Mouse (Mus musculus) lung, embryonic 14.5 days (tissue): ENCODE measurements at regions not wholly inside any gene's neighbourhood (a gene's known extent, or its start where the extent isn't known, plus 50 kb on each side); places are given as distances from the start of the nearest gene placed in this dataset.
"Not testable (repeated sequence)": the region's sequence is repeated elsewhere in the genome, so short reads cannot be mapped to it uniquely, and the experiment has no call there.

Experiments used
- ATAC-seq: fragments of 200-750 bp; cut with Nextera tagmentation; 2 replicates; pipeline ENCODE4 v1.8.0; 2017; ENCODE audit warnings: mild to moderate bottlenecking, moderate TSS enrichment, moderate library complexity; ENCODE audit not compliant: insufficient read depth
- DNase-seq: peaks from one replicate; pipeline ENCODE4 v3.0.0-alpha.2; 2015
- H3K27ac ChIP-seq: fragments of 300-500 bp; sonication (generic); 2 replicates; pipeline ENCODE4 v1.5.1; 2014; ENCODE audit warnings: low read depth, mild to moderate bottlenecking, moderate library complexity
- H3K27me3 ChIP-seq: fragments of 300-500 bp; sonication (generic); 2 replicates; pipeline ENCODE4 v1.6.1; 2014; ENCODE audit warnings: low read length, control low read depth; ENCODE audit not compliant: insufficient read depth
- H3K36me3 ChIP-seq: fragments of 300-500 bp; sonication (generic); 2 replicates; pipeline ENCODE4 v1.6.1; 2014; ENCODE audit warnings: control low read depth; ENCODE audit not compliant: insufficient read depth
- H3K4me1 ChIP-seq: fragments of 300-500 bp; sonication (generic); 2 replicates; pipeline ENCODE4 v1.6.1; 2014; ENCODE audit warnings: antibody characterized with exemption, control low read depth; ENCODE audit not compliant: insufficient read depth
- H3K4me2 ChIP-seq: fragments of 300-500 bp; sonication (generic); 2 replicates; pipeline ENCODE4 v1.6.1; 2014; ENCODE audit warnings: mild to moderate bottlenecking
- H3K4me3 ChIP-seq: fragments of 300-500 bp; sonication (generic); 2 replicates; pipeline ENCODE4 v1.5.1; 2014; ENCODE audit warnings: low read depth, low read length
- H3K9ac ChIP-seq: fragments of 300-500 bp; sonication (generic); 2 replicates; pipeline ENCODE4 v1.6.1; 2014
- H3K9me3 ChIP-seq: fragments of 300-500 bp; sonication (generic); 2 replicates; pipeline ENCODE4 v1.6.1; 2016; ENCODE audit warnings: low read depth, low read length, control low read depth
- CTCF ChIP-seq: IDR thresholded peaks from 2 replicates; pipeline ENCODE4 v1.5.1; 2016; ENCODE audit warnings: antibody characterized with exemption, low read depth
- WGBS: fragments of 180-500 bp; shearing (Covaris S2); extraction: QIAGEN DNeasy Blood & Tissue Kit; methylation state at CpG from one replicate; pipeline ENCODE4 v1.1.7; 2014; 5-methylcytosine and 5-hydroxymethylcytosine counted together

GRCm38 (mm10) chr14:37820918-37821632 lies 686.0 kb upstream of the Ghitm start:
- H3K27me3 ChIP-seq, result no peaks in the 10 kb centered on the region
- DNase-seq (no peak), ATAC-seq (no peak)
- no peaks in the 10 kb centered on the region for H3K9me3 ChIP-seq
- H3K27ac ChIP-seq, result no peak overlapping the region
- H3K4me1 ChIP-seq, result no peaks in the 10 kb centered on the region
- 68% methylated on average over 5 of the region's 5 CpGs for WGBS
- no peak overlapping the region for H3K4me2 ChIP-seq
- H3K4me3 ChIP-seq, result no peak overlapping the region
- TF ChIP-seq CTCF, result no peak
- no peak overlapping the region for H3K9ac ChIP-seq
- no peaks in the 10 kb centered on the region for H3K36me3 ChIP-seq

GRCm38 (mm10) chr14:37819959-37820358 lies 684.9 kb upstream of the Ghitm start:
- Histone ChIP-seq H3K9me3 (no peaks in the 10 kb centered on the region), H3K27me3 (no peaks in the 10 kb centered on the region), H3K27ac (no peak overlapping the region), H3K9ac (no peak overlapping the region), H3K4me2 (no peak overlapping the region), H3K36me3 (no peaks in the 10 kb centered on the region), H3K4me1 (no peaks in the 10 kb centered on the region), H3K4me3 (no peak overlapping the region)
- DNase-seq (peak; percentile 41), ATAC-seq (no peak)
- 26% methylated on average over 7 of the region's 7 CpGs for WGBS
- 0 out of 2 replicates have a peak, but pooled peaks have one; percentile 9 for TF ChIP-seq CTCF

GRCm38 (mm10) chr14:37795642-37796041 lies 660.6 kb upstream of the Ghitm start:
- Histone ChIP-seq H3K27me3 (no peaks in the 10 kb centered on the region), H3K36me3 (no peaks in the 10 kb centered on the region), H3K9ac (no peak overlapping the region), H3K9me3 (no peaks in the 10 kb centered on the region), H3K4me2 (no peak overlapping the region), H3K27ac (no peak overlapping the region), H3K4me3 (no peak overlapping the region), H3K4me1 (no peaks in the 10 kb centered on the region)
- ATAC-seq (no peak), DNase-seq (no peak)
- no peak for TF ChIP-seq CTCF
- WGBS, result 84% methylated on average over 2 of the region's 2 CpGs

GRCm38 (mm10) chr14:37765729-37766128 lies 630.7 kb upstream of the Ghitm start:
- Histone ChIP-seq H3K4me2 (no peak overlapping the region), H3K4me1 (no peaks in the 10 kb centered on the region), H3K9me3 (no peaks in the 10 kb centered on the region), H3K27me3 (no peaks in the 10 kb centered on the region), H3K4me3 (no peak overlapping the region), H3K36me3 (no peaks in the 10 kb centered on the region), H3K27ac (no peak overlapping the region), H3K9ac (no peak overlapping the region)
- WGBS, result 82% methylated on average over 1 of the region's 1 CpGs
- TF ChIP-seq CTCF, result no peak
- DNase-seq, result no peak
- no peak for ATAC-seq

- H3K27me3 ChIP-seq, DNase-seq, H3K36me3 ChIP-seq, H3K9ac ChIP-seq, H3K4me1 ChIP-seq, H3K4me3 ChIP-seq, H3K4me2 ChIP-seq, H3K9me3 ChIP-seq, ATAC-seq, H3K27ac ChIP-seq: not testable (repeated sequence)
Measured at GRCm38 (mm10) chr14:37749661-37750060, 614.6 kb upstream of the Ghitm start.

- ATAC-seq (no peak), DNase-seq (no peak)
- no peak overlapping the region for H3K27ac ChIP-seq
- H3K9me3 ChIP-seq, result no peaks in the 10 kb centered on the region
- H3K4me2 ChIP-seq, result no peak overlapping the region
- H3K4me3 ChIP-seq, result no peak overlapping the region
- WGBS, result 86% methylated on average over 7 of the region's 7 CpGs
- no peak overlapping the region for H3K9ac ChIP-seq
- no peaks in the 10 kb centered on the region for H3K27me3 ChIP-seq
- no peaks in the 10 kb centered on the region for H3K4me1 ChIP-seq
- H3K36me3 ChIP-seq, result no peaks in the 10 kb centered on the region
- no peak for TF ChIP-seq CTCF
Measured at GRCm38 (mm10) chr14:37749162-37749561, 614.1 kb upstream of the Ghitm start.

GRCm38 (mm10) chr14:37743048-37743447 lies 608.0 kb upstream of the Ghitm start:
- H3K4me3 ChIP-seq, result no peak overlapping the region
- no peaks in the 10 kb centered on the region for H3K9me3 ChIP-seq
- no peak for TF ChIP-seq CTCF
- no peak for ATAC-seq
- no peaks in the 10 kb centered on the region for H3K36me3 ChIP-seq
- no peak for DNase-seq
- no peak overlapping the region for H3K4me2 ChIP-seq
- H3K4me1 ChIP-seq, result no peaks in the 10 kb centered on the region
- H3K27me3 ChIP-seq, result no peaks in the 10 kb centered on the region
- H3K27ac ChIP-seq, result no peak overlapping the region
- H3K9ac ChIP-seq, result no peak overlapping the region

GRCm38 (mm10) chr14:37742426-37742825 lies 607.4 kb upstream of the Ghitm start:
- H3K9me3 ChIP-seq, result not testable (repeated sequence)
- 85% methylated on average over 1 of the region's 1 CpGs for WGBS

More at GRCm38 (mm10) chr14:37742426-37742825, 607.4 kb upstream of the Ghitm start:
- H3K4me1 ChIP-seq, H3K4me2 ChIP-seq, DNase-seq, H3K36me3 ChIP-seq, H3K4me3 ChIP-seq, H3K27me3 ChIP-seq, H3K9ac ChIP-seq, ATAC-seq, H3K27ac ChIP-seq: not testable (repeated sequence)
